Mouse (Mus musculus): ENCODE data around the gene Spata33.
"Not testable (repeated sequence)": the region's sequence is repeated elsewhere in the genome, so short reads cannot be mapped to it uniquely, and the experiment has no call there.

Gene Spata33

DNA sequence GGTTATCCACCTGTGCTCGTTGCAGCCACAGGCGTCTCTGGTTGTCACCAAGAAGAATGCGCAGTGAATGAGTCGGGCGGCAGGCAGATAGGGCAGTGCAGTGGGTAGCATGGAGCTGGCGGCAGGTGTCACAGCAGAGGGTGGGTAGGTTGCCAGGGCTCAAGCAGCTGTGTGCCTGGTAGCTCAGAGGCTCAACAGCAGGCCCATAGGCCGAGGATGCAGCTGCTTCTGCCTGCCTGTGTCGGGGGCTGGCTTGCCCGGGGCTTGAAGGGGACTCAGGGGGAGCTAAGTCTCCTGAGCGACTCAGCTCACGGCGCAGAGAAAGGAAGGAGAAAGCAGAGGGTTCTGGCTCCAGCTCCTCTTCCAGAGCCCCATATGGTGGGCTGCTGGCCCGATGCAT lies 20.7 kb downstream of the Spata33 start:
- DNase-seq (ENCODE audit: low spot score), result no peak

GRCm38 (mm10) chr8:123233760-123234159 lies 21.1 kb downstream of the Spata33 start:
- DNase-seq (ENCODE audit: low spot score), result no peak

DNA sequence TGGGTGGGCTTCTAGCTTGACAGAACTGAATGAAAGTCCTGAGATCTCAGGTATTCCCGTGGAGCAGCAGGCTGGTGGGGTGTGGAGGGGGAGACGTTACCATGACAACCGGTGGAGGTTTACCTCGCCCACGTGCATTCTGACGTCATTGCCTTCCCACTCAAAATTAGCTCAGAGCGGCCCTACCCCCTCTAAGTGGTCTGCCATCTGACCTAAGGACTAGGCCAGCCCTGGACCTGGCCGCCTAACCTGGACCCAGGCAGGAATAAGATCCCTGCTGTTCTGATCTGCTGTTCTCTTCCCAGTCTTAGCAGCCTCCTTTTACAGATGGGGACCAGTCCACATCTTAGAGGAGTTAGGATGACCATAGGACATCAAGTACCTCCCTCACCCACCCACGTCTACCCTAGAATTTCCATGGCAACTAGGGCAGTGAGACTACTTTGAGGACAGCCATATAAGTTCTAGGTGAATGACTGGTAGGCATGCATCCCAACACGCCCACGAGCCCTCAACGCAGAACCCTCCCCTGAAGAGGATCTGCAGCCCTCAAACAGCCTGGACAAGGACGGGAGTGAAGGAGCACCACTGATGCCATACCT lies 22.4 kb downstream of the Spata33 start:
- DNase-seq (ENCODE audit: low spot score), result no peak

DNA sequence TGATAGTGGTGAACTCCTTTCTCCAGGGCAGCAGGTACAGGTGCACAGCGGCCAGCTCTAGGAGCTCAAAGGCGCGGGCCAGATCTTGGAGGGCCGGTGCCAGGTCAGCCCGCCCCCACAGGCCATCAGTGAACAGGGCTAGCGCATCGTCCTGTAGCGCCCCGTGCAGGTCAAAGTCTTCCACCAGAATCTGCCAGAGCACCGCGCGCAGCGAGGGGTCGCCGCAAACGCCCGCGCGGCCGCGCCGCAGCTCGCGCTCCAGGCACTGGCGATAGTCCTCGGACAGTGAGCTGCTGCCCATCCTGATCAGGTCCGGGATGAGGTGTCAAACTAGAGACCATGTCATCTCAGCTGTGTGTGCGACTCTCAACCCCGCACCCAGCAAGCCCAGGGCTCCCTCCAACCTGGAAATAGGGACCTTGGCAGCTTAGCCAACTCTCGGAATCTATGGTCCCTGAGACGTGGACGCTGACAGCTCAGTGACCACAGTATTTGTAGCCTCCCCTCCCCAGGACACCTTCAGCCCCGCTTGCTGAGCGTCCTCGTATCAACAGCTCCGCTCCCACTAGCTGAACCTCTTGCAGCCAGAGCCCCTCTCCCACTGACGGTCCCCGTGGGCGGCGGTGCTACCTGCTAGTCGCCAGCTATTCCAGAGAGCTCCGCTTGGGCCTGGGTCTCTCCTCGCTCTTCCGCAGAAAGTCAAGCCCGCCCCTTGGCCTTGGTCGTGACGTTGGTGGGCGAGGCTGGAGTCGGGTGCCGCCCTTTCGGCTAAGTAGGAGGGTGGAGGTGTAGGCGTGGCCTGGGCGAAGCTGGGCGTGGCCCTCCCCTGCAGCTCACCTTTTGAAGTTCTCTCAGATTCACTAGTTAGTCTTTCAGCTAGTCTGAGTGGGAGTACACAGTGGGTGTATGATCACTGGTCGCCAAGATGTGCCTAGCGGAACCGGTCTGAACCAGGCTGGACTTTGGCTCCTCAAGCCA lies 23.2 kb downstream of the Spata33 start, which contains the start of gene Spata2l:
Gene Spata2l, minus strand, starts transcription at position 714 of the 978 bp plus-strand sequence.
- DNase-seq (ENCODE audit: low spot score), result peak; percentile 90

DNA sequence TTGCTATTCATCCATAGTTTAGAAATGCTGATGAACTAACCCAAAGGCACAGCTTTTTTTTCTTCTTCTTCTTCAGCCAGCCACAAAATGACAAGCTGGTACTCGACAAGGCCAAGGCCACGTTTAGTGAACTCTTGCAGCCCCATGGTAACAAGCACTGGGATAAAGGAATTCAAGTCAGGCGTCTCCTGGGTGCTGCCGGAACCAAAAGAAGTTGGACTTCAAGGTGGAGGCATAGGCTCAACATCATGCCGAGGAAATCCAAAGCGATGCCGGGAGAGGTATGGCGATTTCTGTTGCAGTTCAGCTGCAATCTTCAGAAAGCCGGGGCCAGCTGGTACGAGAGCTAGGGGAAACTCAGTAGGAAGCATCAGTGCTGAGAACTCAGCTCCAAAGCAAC lies 26.8 kb downstream of the Spata33 start:
- no peak for DNase-seq (ENCODE audit: low spot score)

- no peak for DNase-seq (ENCODE audit: low spot score)
Observed at GRCm38 (mm10) chr8:123242107-123242923, 29.7 kb downstream of the Spata33 start.

DNA sequence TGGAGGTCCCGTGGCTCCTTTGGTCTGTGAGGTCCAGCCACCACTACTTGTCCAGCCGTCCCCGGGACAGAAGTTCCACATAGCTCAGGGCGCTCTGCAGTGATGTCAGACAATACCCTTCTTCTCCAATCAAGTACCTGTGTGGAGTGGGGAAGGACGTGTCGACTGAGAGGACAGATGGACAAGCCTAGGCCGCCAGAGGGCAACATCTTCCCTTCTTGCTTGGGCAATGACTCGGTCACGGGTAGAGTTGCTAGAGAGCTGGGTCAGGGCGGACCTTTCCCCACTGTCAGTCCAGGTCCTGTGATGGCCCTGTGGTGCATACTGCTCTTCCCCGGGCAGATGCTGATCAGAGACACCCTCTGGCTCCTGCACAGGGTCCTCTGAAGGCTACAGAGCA lies 30.4 kb downstream of the Spata33 start:
- no peak for DNase-seq (ENCODE audit: low spot score)

DNA sequence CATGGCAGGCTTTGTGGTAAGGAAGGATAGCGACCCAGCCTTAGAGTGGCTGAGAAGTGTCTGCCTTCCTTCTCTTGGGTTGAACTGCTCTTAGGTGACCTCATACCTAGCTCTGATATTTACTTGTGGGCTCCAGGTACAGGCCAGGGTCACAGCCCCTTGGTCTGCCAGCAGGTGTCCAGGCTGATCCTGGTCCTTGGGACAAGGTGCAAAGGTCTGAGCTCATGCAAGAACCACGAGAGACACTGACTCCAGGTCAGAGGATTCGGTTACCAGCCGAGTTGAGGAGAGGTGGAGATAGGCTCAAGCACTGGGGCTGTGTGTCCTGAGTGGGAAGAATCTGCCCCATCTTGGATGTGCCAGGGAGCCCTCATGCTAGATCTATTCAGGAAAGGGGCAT lies 31.8 kb downstream of the Spata33 start:
- peak; percentile 61 for DNase-seq (ENCODE audit: low spot score)

GRCm38 (mm10) chr8:123245543-123245942 lies 32.9 kb downstream of the Spata33 start:
- DNase-seq (ENCODE audit: low spot score), result no peak

DNA sequence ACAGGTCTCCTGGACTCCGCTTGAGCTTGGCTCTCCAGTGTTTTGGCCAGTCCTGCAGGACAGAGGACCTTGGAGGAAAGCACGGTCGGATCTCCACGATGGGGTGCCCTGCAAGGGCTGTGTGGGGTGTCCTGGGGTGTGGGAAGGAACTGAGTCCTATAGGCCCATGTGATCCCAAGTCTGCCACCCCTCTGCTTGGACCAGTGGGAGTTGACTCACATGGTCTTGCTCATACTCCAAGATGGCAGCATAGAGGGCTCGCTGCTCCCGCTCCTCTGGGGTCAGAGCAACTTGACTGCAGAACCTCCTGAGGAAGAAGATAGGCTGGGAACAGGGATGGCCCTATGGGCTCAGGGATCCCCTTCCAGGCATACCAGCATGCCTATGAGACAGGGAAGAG lies 35.1 kb downstream of the Spata33 start:
- DNase-seq (ENCODE audit: low spot score), result no peak

DNA sequence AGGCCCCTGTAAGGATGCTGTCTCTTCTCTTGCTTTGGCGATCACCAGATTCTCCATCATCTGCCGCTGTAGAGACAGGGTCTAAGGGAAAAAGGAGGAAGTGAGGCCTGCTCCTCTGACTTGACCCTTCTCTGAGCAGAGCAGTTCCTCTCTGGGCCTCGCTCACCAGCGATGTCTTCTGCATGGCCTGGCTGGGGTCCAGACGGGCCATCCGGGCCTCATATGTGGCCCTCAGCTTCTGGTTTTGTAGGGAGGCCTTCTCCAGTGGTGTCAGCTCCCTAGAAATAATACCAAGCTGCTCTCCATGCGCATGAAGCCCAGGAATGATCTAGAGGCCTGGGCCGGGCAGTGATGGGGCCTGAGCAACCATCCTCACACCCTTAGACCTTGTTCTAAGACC lies 36.0 kb downstream of the Spata33 start:
- no peak for DNase-seq (ENCODE audit: low spot score)

- no peak for DNase-seq (ENCODE audit: low spot score)
Observed at GRCm38 (mm10) chr8:123250940-123251339, 38.3 kb downstream of the Spata33 start.

DNA sequence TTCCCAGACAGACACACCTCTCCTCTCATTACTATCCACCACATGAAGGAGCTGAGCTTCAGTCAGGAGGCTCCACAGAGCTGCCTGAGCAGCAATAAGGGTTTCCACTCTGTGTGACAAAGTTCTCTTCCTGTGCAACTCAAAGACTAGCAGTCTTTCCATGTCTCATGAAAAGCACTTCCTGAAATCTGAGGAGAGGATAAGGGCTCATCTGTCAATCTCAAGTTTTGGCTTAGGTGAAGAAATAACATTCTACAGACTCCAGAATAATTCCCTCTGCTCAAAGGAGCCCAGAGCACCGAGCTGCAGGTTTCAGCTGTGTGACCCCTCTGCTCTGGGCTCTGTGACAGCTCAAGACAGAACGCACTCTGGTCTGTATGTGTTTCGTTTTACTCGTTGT lies 40.3 kb downstream of the Spata33 start:
- DNase-seq (ENCODE audit: low spot score), result no peak

DNA sequence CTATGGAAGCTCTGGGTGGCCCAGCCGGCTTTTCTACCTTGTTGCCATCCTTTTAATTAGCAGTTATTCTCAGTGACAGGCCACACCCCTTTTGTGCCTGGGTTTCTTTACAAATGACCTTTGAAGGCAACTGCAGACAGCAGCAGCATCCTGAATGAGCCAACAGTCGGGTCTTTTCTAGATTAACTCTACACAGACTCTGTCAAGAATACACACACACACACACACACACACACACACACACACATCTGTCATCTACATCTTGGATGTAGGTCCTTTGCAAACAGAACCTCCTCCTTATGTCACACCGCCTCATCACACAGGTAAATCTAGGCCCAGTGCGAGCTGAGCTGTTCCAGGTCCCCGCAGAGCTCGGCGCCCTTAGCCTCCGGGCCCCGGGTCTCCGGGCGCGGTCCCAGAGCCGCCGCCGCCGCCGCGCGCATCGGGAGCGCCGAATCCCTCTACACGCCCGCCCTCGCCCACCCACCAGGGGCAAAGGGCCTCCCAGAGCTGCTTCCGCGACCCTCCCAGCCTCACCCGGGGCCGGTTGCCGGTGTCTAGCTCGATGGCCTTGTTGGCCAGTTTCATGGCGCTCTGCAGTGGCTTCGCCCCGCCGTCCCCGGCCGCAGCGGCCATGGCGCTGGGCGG lies 40.9 kb downstream of the Spata33 start:
- no peak for DNase-seq (ENCODE audit: low spot score)

- DNase-seq (ENCODE audit: low spot score), result peak; percentile 89
Observed at GRCm38 (mm10) chr8:123254099-123254885, 41.7 kb downstream of the Spata33 start, which contains the start of the genes Zfp276 and Vps9d1. Gene Zfp276, plus strand, starts transcription at chr8:123254195. Gene Vps9d1, minus strand, starts transcription at chr8:123254348.

DNA sequence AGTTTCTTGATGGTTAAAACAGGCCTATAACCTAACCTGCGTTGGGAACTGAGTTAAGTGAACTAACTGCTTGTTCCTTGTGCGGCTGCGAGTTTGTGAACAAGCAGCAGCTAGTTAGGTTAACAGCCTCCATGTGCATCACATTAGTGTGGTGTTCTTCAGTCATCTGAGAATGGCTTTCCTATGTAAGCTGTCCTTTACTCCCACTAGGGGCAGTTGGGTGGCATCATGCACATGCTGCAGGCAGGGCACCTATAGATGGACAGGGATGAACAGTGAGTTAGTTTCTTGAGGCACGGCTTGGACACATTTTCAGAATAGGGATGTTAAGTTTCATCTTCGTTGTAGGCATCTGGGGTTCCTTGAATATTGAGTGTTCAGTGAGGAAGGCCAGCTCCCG lies 42.5 kb downstream of the Spata33 start:
- DNase-seq (ENCODE audit: low spot score), result no peak

DNA sequence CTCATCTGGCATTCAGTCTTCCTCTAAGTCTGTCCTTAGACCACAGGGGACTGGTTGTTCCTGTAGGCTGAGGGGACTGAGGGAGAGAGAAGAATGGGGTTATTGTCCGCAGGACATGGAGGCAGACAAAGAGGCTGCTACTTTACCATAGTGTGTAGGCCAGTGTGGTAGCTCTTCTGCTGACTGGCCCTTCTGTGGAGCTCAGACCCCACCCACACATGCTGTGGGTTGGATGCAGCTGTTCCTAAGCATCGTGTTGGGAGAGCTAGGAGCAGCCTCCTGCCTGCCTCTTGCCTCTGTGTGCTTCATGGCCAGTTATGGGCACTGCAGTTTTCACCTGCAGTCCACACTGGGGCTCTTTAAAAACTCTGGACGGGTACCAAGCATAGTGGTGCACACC lies 44.5 kb downstream of the Spata33 start:
- no peak for DNase-seq (ENCODE audit: low spot score)

DNA sequence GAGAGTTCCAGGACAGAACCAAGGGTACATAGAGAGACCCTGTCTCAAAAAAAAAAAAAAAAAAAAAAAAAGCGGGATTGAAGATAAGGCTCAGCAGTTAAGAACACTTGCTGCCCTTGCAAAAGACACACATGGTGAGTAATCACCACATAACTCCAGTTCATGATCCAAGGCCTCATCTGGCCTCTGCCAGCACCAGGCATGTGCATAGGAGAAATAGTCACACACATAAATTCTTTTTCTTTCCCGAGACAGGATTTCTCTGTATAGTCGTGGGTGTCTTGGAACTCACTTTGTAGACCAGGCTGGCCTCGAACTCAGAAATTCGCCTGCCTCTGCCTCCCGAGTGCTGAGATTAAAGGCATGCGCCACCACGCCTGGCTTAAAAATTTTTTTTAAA lies 45.0 kb downstream of the Spata33 start:
- not testable (repeated sequence) for DNase-seq (ENCODE audit: low spot score)

GRCm38 (mm10) chr8:123267926-123268656 lies 55.5 kb downstream of the Spata33 start:
- DNase-seq (ENCODE audit: low spot score), result peak; percentile 55

GRCm38 (mm10) chr8:123271147-123271546 lies 58.5 kb downstream of the Spata33 start:
- DNase-seq (ENCODE audit: low spot score), result no peak
